Mouse (Mus musculus) MEL (cell line): Measurements from ENCODE around the gene Fgfrl1. TPM values are rescaled to one million over a fixed set of nuclear protein-coding genes. Genes with fewer than 3 reads are reported as not detected.

Experiments used
- DNase-seq: peaks from one replicate; pipeline ENCODE4 v3.0.0; 2011; ENCODE audit warnings: low read depth, low spot score
- H3K27ac ChIP-seq: 2 replicates; pipeline ENCODE4 v1.5.1; 2012; ENCODE audit warnings: low read depth, mild to moderate bottlenecking, control low read depth, low read length, moderate library complexity; ENCODE audit not compliant: control insufficient read depth
- H3K27me3 ChIP-seq, 2 experiments: fragments of 150-350 bp in 1 of 2; sonication (generic) in 1 of 2; 2 replicates each; pipeline ENCODE4 v1.6.1; 2012; ENCODE audit warnings: low read length in 2 of 2, mild to moderate bottlenecking in 2 of 2, improper control_type of control experiment in 1 of 2, moderate library complexity in 1 of 2; ENCODE audit not compliant: insufficient read depth in 2 of 2, control insufficient read depth in 1 of 2
- H3K36me3 ChIP-seq, 2 experiments: 2 replicates each; pipeline ENCODE4 v1.6.1; 2012 to 2014; ENCODE audit warnings: low read length in 2 of 2, improper control_type of control experiment in 1 of 2, inconsistent platforms in 1 of 2, mild to moderate bottlenecking in 1 of 2; ENCODE audit not compliant: insufficient read depth in 2 of 2, control insufficient read depth in 1 of 2
- H3K4me1 ChIP-seq, 2 experiments: fragments of 150-350 bp in 1 of 2; sonication (generic) in 1 of 2; 2 replicates each; pipeline ENCODE4 v1.6.1; 2012; ENCODE audit warnings: low read length in 2 of 2, improper control_type of control experiment in 1 of 2, mild to moderate bottlenecking in 1 of 2; ENCODE audit not compliant: insufficient read depth in 2 of 2, control insufficient read depth in 1 of 2
- H3K4me3 ChIP-seq, 2 experiments: fragments of 150-350 bp in 1 of 2; sonication (generic) in 1 of 2; 2 replicates each; pipeline ENCODE4 v1.5.1; 2012; ENCODE audit warnings: low read depth in 2 of 2, low read length in 2 of 2, mild to moderate bottlenecking in 2 of 2, moderate library complexity in 2 of 2, control low read depth in 1 of 2, improper control_type of control experiment in 1 of 2; ENCODE audit not compliant: control insufficient read depth in 1 of 2, insufficient read depth in 1 of 2
- H3K79me2 ChIP-seq: 2 replicates; pipeline ENCODE4 v1.6.1; 2012; ENCODE audit warnings: mild to moderate bottlenecking, low read length, moderate library complexity; ENCODE audit not compliant: control insufficient read depth, poor library complexity, insufficient read depth
- H3K9ac ChIP-seq: 2 replicates; pipeline ENCODE4 v1.6.1; 2012; ENCODE audit warnings: low read depth, mild to moderate bottlenecking, control low read depth, low read length, moderate library complexity; ENCODE audit not compliant: control insufficient read depth, poor library complexity, severe bottlenecking
- H3K9me3 ChIP-seq: fragments of 150-350 bp; sonication (generic); replicated peaks from 2 replicates; pipeline ENCODE4 v1.6.1; 2012; ENCODE audit warnings: mild to moderate bottlenecking, low read length, improper control_type of control experiment, moderate library complexity; ENCODE audit not compliant: insufficient read depth
- BHLHE40 ChIP-seq: IDR thresholded peaks from 2 replicates; pipeline ENCODE4 v1.6.1; 2012; ENCODE audit warnings: low read depth, mild to moderate bottlenecking, inconsistent platforms, low read length, improper control_type of control experiment, borderline replicate concordance
- CHD1 ChIP-seq: IDR thresholded peaks from 2 replicates; pipeline ENCODE4 v1.6.1; 2012; ENCODE audit warnings: low read depth, mild to moderate bottlenecking, inconsistent platforms, low read length, improper control_type of control experiment
- CHD2 ChIP-seq: IDR thresholded peaks from 2 replicates; pipeline ENCODE4 v1.6.1; 2011; ENCODE audit warnings: low read length, improper control_type of control experiment
- CTCF ChIP-seq, 3 experiments: IDR thresholded peaks in 2 of 3; conservative IDR thresholded peaks in 1 of 3; 2 replicates each; pipeline ENCODE4 v1.5.1; 2011 to 2012; ENCODE audit warnings: low read length in 3 of 3, low read depth in 2 of 3, mild to moderate bottlenecking in 2 of 3, improper control_type of control experiment in 1 of 3, inconsistent platforms in 1 of 3, mixed read lengths in 1 of 3, moderate library complexity in 1 of 3; ENCODE audit not compliant: control insufficient read depth in 1 of 3, insufficient read depth in 1 of 3, poor library complexity in 1 of 3, severe bottlenecking in 1 of 3
- E2F4 ChIP-seq: IDR thresholded peaks from 2 replicates; pipeline ENCODE4 v1.6.1; 2011; ENCODE audit warnings: low read depth, low read length, improper control_type of control experiment, borderline replicate concordance
- ELF1 ChIP-seq: IDR thresholded peaks from 2 replicates; pipeline ENCODE4 v1.6.1; 2014; ENCODE audit warnings: low read depth, mild to moderate bottlenecking, inconsistent platforms, low read length, improper control_type of control experiment, moderate library complexity
- EP300 ChIP-seq, 2 experiments: IDR thresholded peaks; 2 replicates each; pipeline ENCODE4 v1.6.1; 2011; ENCODE audit warnings: improper control_type of control experiment in 2 of 2, low read length in 2 of 2, low read depth in 1 of 2, mild to moderate bottlenecking in 1 of 2
- ETS1 ChIP-seq: IDR thresholded peaks from 2 replicates; pipeline ENCODE4 v1.6.1; 2012; ENCODE audit warnings: low read depth, mild to moderate bottlenecking, inconsistent platforms, low read length, improper control_type of control experiment, moderate library complexity
- GABPA ChIP-seq: IDR thresholded peaks from 2 replicates; pipeline ENCODE4 v1.6.1; 2012; ENCODE audit warnings: low read depth, mild to moderate bottlenecking, inconsistent platforms, low read length, improper control_type of control experiment, moderate library complexity
- GATA1 ChIP-seq: IDR thresholded peaks from 2 replicates; pipeline ENCODE4 v1.6.1; 2011; ENCODE audit warnings: low read depth, low read length, improper control_type of control experiment
- HCFC1 ChIP-seq: IDR thresholded peaks from 2 replicates; pipeline ENCODE4 v1.6.1; 2012; ENCODE audit warnings: low read depth, mild to moderate bottlenecking, inconsistent platforms, low read length, improper control_type of control experiment, moderate library complexity
- JUND ChIP-seq: IDR thresholded peaks from 2 replicates; pipeline ENCODE4 v1.6.1; 2011; ENCODE audit warnings: low read depth, mild to moderate bottlenecking, improper control_type of control experiment, low read length
- KAT2A ChIP-seq: conservative IDR thresholded peaks from 2 replicates; pipeline ENCODE4 v1.6.1; 2012; ENCODE audit warnings: low read depth, low read length, improper control_type of control experiment, inconsistent platforms
- MAFK ChIP-seq: IDR thresholded peaks from 2 replicates; pipeline ENCODE4 v1.6.1; 2011; ENCODE audit warnings: low read depth, mild to moderate bottlenecking, low read length, improper control_type of control experiment, borderline replicate concordance
- MAX ChIP-seq: IDR thresholded peaks from 2 replicates; pipeline ENCODE4 v1.6.1; 2011; ENCODE audit warnings: low read length, improper control_type of control experiment
- MAZ ChIP-seq: IDR thresholded peaks from 2 replicates; pipeline ENCODE4 v1.6.1; 2012; ENCODE audit warnings: low read depth, mild to moderate bottlenecking, inconsistent platforms, low read length, improper control_type of control experiment
- MEF2A ChIP-seq: IDR thresholded peaks from 2 replicates; pipeline ENCODE4 v1.6.1; 2014; ENCODE audit warnings: low read depth, mild to moderate bottlenecking, inconsistent platforms, low read length, improper control_type of control experiment; ENCODE audit not compliant: poor library complexity, insufficient replicate concordance, severe bottlenecking; ENCODE audit errors: extremely low read depth
- MXI1 ChIP-seq: IDR thresholded peaks from 2 replicates; pipeline ENCODE4 v1.6.1; 2011; ENCODE audit warnings: mild to moderate bottlenecking, low read depth, low read length, improper control_type of control experiment
- MYC ChIP-seq: IDR thresholded peaks from 2 replicates; pipeline ENCODE4 v1.6.1; 2011; ENCODE audit warnings: low read depth, mild to moderate bottlenecking, low read length, improper control_type of control experiment, moderate library complexity
- NELFE ChIP-seq: IDR thresholded peaks from 2 replicates; pipeline ENCODE4 v1.6.1; 2011; ENCODE audit warnings: low read depth, low read length, improper control_type of control experiment
- NRF1 ChIP-seq: IDR thresholded peaks from 2 replicates; pipeline ENCODE4 v1.6.1; 2014; ENCODE audit warnings: low read depth, mild to moderate bottlenecking, inconsistent platforms, low read length, improper control_type of control experiment, moderate library complexity; ENCODE audit not compliant: poor library complexity, insufficient read depth, severe bottlenecking
- POLR2A ChIP-seq, 2 experiments: IDR thresholded peaks; 2 replicates each; pipeline ENCODE4 v1.6.1; 2011 to 2012; ENCODE audit warnings: low read length in 2 of 2, mild to moderate bottlenecking in 2 of 2, control low read depth in 1 of 2, improper control_type of control experiment in 1 of 2, low read depth in 1 of 2, moderate library complexity in 1 of 2; ENCODE audit not compliant: control insufficient read depth in 1 of 2, insufficient read depth in 1 of 2, poor library complexity in 1 of 2
- POLR2AphosphoS2 ChIP-seq: IDR thresholded peaks from 2 replicates; pipeline ENCODE4 v1.6.1; 2011; ENCODE audit warnings: low read length, improper control_type of control experiment
- RAD21 ChIP-seq: IDR thresholded peaks from 2 replicates; pipeline ENCODE4 v1.6.1; 2011; ENCODE audit warnings: mild to moderate bottlenecking, low read depth, low read length, improper control_type of control experiment
- RCOR1 ChIP-seq: IDR thresholded peaks from 2 replicates; pipeline ENCODE4 v1.6.1; 2012; ENCODE audit warnings: low read depth, mild to moderate bottlenecking, inconsistent platforms, low read length, improper control_type of control experiment
- SIN3A ChIP-seq: IDR thresholded peaks from 2 replicates; pipeline ENCODE4 v1.6.1; 2012; ENCODE audit warnings: low read length, improper control_type of control experiment, inconsistent platforms
- SMC3 ChIP-seq: IDR thresholded peaks from 2 replicates; pipeline ENCODE4 v1.6.1; 2011; ENCODE audit warnings: low read depth, low read length, improper control_type of control experiment
- TAL1 ChIP-seq: IDR thresholded peaks from 2 replicates; pipeline ENCODE4 v1.6.1; 2012; ENCODE audit warnings: mild to moderate bottlenecking, inconsistent platforms, low read length, moderate library complexity, mixed read lengths
- TBP ChIP-seq: IDR thresholded peaks from 2 replicates; pipeline ENCODE4 v1.8.0; 2011; ENCODE audit warnings: low read depth, low read length, improper control_type of control experiment
- TCF12 ChIP-seq: IDR thresholded peaks from 2 replicates; pipeline ENCODE4 v1.6.1; 2014; ENCODE audit warnings: low read depth, mild to moderate bottlenecking, inconsistent platforms, low read length, improper control_type of control experiment, moderate library complexity
- UBTF ChIP-seq: IDR thresholded peaks from 2 replicates; pipeline ENCODE4 v1.6.1; 2012; ENCODE audit warnings: low read depth, mild to moderate bottlenecking, inconsistent platforms, low read length, improper control_type of control experiment, moderate library complexity, borderline replicate concordance; ENCODE audit not compliant: insufficient read depth
- USF1 ChIP-seq: IDR thresholded peaks from 2 replicates; pipeline ENCODE4 v1.6.1; 2014; ENCODE audit warnings: low read depth, mild to moderate bottlenecking, inconsistent platforms, low read length, improper control_type of control experiment, moderate library complexity
- USF2 ChIP-seq, 2 experiments: IDR thresholded peaks; 2 replicates each; pipeline ENCODE4 v1.6.1; 2011 to 2012; ENCODE audit warnings: improper control_type of control experiment in 2 of 2, low read length in 2 of 2, borderline replicate concordance in 1 of 2, inconsistent platforms in 1 of 2, low read depth in 1 of 2, mild to moderate bottlenecking in 1 of 2; ENCODE audit not compliant: insufficient read depth in 1 of 2
- ZC3H11A ChIP-seq: IDR thresholded peaks from 2 replicates; pipeline ENCODE4 v1.6.1; 2012; ENCODE audit warnings: low read depth, mild to moderate bottlenecking, inconsistent platforms, low read length, improper control_type of control experiment
- ZKSCAN1 ChIP-seq: IDR thresholded peaks from 2 replicates; pipeline ENCODE4 v1.6.1; 2012; ENCODE audit warnings: low read depth, mild to moderate bottlenecking, inconsistent platforms, low read length, improper control_type of control experiment, moderate library complexity
- ZMIZ1 ChIP-seq: IDR thresholded peaks from 2 replicates; pipeline ENCODE4 v1.6.1; 2012; ENCODE audit warnings: low read depth, mild to moderate bottlenecking, inconsistent platforms, low read length, improper control_type of control experiment, moderate library complexity
- ZNF384 ChIP-seq: IDR thresholded peaks from 2 replicates; pipeline ENCODE4 v1.6.1; 2012; ENCODE audit warnings: low read depth, mild to moderate bottlenecking, inconsistent platforms, low read length, improper control_type of control experiment
- polyA plus RNA-seq, 2 experiments: library from polyadenylated mRNA; stranded (reverse) in 1 of 2; unstranded in 1 of 2; fragments of >175 nt in 1 of 2; fragments of >200 nt in 1 of 2; gene quantifications; 2 replicates each; pipeline versions ENCODE4 v1.2.1 to v1.2.4; 2012; ENCODE audit warnings: low replicate concordance in 2 of 2, low read depth in 1 of 2; ENCODE audit not compliant: insufficient read length in 2 of 2, insufficient read depth in 1 of 2, missing spikeins in 1 of 2
- total RNA-seq: library from RNA; depleted of rRNA; stranded (reverse); fragments of 300-350 nt; gene quantifications from 2 replicates; pipeline ENCODE4 v1.2.3, GENCODE M21; 2012

The Fgfrl1 gene
- total and polyA plus RNA-seq, 3 experiments = 16.0 to 27.3 TPM; not detected in 1

DNA sequence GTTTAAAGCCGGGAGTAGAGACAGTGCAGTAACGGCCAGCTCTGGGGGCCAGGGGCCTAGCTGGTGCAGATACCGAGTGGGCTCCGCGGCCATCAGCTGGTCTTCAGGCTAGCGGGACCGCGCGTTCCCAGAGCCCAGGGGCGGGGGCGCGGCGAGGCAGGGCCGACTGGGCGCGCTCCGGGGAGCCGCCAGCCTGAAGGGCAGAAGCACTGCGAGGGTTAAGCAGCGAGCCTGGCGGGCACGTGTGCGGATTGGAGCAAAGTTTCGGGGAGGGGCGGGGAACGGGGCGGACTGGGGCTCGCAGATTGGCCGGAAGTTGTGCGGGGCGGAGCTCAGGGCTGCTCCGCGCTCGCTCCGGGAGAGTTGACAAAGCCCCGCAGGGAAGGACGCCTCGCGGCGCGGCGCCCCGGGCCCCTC, 1.7 kb downstream of the Fgfrl1 start:
- Histone ChIP-seq H3K27me3 (no peaks in the 10 kb centered on the region), H3K9ac (peak overlapping the region; percentile 85), H3K9me3 (no peaks in the 10 kb centered on the region), H3K27ac (no peak overlapping the region), H3K4me3 (peak overlapping the region; percentile 77 to 92; a peak in 3 of 4 replicates), H3K79me2 (peaks cover 3% of the 10 kb centered on the region; the same call in 1 of the 2 replicates), H3K4me1 (peaks cover 4 to 5% of the 10 kb centered on the region in 2 experiments; a peak in 2 of 4 replicates)
- DNase-seq = peak; percentile 95
- TF ChIP-seq ELF1 = peak; percentile 59
- TF ChIP-seq TAL1 = no peak
- peak; percentile 54; the same call in 1 of the 2 replicates for TF ChIP-seq HCFC1
- TF ChIP-seq USF1 = peak; percentile 85
- TF ChIP-seq MXI1 = peak; percentile 69
- no peak for TF ChIP-seq ZNF384
- peak; percentile 80; the same call in 1 of the 2 replicates for TF ChIP-seq MAZ
- TF ChIP-seq ZKSCAN1 = no peak
- TF ChIP-seq GATA1 = no peak
- no peak for TF ChIP-seq MEF2A
- no peak for TF ChIP-seq EP300 (IDR thresholded peaks at IDR 0.05; ENCODE audit: low read depth in 1 of 2, low read length in 2 of 2)
- TF ChIP-seq SIN3A = peak; percentile 62
- TF ChIP-seq TCF12 = no peak; the same call in 1 of the 2 replicates
- no peak for TF ChIP-seq E2F4
- no peak for TF ChIP-seq ETS1
- TF ChIP-seq TBP = peak; percentile 30; the same call in 1 of the 2 replicates
- TF ChIP-seq MAFK = no peak
- peak; percentile 47 for TF ChIP-seq NELFE
- no peak for TF ChIP-seq USF2 (IDR thresholded peaks at IDR 0.05; ENCODE audit: borderline replicate concordance in 1 of 2, insufficient read depth in 1 of 2, low read depth in 1 of 2, low read length in 2 of 2)
- TF ChIP-seq JUND = no peak
- TF ChIP-seq GABPA = no peak
- TF ChIP-seq POLR2AphosphoS2 = no peak
- peak; percentile 30 to 52; a peak in 2 of 4 replicates for TF ChIP-seq POLR2A (IDR thresholded peaks at IDR 0.05; ENCODE audit: control insufficient read depth in 1 of 2, insufficient read depth in 1 of 2, low read depth in 1 of 2, low read length in 2 of 2, poor library complexity in 1 of 2)
- TF ChIP-seq SMC3 = no peak
- TF ChIP-seq RCOR1 = no peak
- 0 out of 2 replicates have a peak, but pooled peaks have one; percentile 51 for TF ChIP-seq ZMIZ1
- TF ChIP-seq CTCF (IDR thresholded peaks at IDR 0.05 in 2 of 3, conservative IDR thresholded peaks at IDR 0.05 in 1 of 3; ENCODE audit: control insufficient read depth in 1 of 3, insufficient read depth in 1 of 3, low read depth in 2 of 3, low read length in 3 of 3, poor library complexity in 1 of 3, severe bottlenecking in 1 of 3) = no peak
- TF ChIP-seq CHD2 = no peak
- TF ChIP-seq KAT2A = no peak
- TF ChIP-seq CHD1 = no peak
- TF ChIP-seq MAX = no peak
- TF ChIP-seq UBTF = no peak
- TF ChIP-seq RAD21 = no peak
- no peak for TF ChIP-seq MYC
- TF ChIP-seq NRF1 = no peak
- peak; percentile 55; the same call in 1 of the 2 replicates for TF ChIP-seq BHLHE40
- TF ChIP-seq ZC3H11A = no peak
- TF ChIP-seq, all 39 proteins: peak for 11
- H3K36me3 ChIP-seq = no peaks in the 10 kb centered on the region
